Mouse (Mus musculus) spleen, postnatal 14 days (tissue): ENCODE data around the gene Cep128.
A peak's percentile ranks its signal among the peaks of the same experiment; 100 is the strongest.
"Not testable (repeated sequence)": the region's sequence is repeated elsewhere in the genome, so short reads cannot be mapped to it uniquely, and the experiment has no call there.

Experiments
- DNase-seq, 2 experiments: peaks; one replicate each; pipeline ENCODE4 v3.0.0; 2021 to 2022; ENCODE audit warnings: low spot score in 2 of 2

The Cep128 gene

DNA sequence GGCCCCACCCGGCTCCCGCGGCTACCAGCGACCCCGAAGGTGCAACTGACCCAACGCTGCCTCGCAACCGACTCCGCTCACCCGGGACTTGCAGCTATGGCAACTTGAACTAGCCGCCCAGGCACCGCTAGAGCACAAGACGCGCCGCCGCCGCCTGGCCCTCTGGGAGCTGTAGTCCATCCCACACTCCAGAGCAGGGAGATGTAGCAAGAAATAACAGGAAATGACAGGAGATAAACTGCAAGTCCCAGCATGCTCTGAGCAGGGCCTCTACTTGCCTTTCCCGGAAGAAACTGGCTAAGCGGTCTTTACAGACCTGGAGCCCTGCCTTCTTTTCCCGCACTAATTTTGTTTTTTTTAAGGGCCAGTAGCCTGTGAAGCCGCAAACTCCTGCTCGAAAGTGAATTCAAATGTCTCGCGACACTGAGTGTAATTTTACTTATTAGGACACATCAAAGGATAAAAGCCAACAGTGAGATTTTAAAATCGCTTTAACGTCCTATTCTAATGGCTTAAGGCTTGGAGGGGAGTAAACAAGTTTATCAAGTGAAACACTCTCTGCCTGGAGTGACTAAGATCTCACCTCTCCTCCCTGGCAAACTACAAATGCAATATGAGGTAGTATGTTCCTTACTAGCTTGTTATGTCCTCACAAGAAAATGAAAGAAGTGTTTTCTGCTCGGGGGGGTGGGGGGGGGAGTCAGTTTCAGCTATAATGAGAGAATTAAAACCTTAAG lies at the start of gene Cep128, which contains the start of gene Tshr:
Cep128 (minus strand) TSS at position 129 of the 737 bp plus-strand sequence.
Tshr (plus strand) TSS at position 283 of the 737 bp plus-strand sequence.
- DNase-seq = peak; percentile 83 to 87

- DNase-seq = no peak
These were observed 42.9 kb upstream of the Cep128 start for GRCm38 (mm10) chr12:91427129-91427528.

DNA sequence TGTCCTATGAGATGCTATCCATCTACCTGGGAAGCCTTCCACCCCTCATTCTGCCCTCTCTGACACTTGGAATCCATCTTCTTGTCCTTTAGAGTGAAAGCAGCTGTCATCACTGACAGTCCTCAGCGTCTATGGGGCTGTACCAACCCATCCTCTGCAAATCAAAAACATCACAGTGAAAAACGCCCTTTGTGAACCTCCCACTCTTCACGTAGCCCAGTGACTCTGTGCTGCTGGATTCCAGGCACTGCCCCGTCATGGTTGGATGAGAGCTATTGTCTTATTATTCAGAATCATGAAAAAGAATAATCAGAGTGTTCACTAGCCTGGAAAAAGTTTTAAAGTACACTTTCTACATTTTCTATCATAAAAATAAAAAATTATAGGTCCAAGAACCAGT lies 42.3 kb upstream of the Cep128 start:
- no peak for DNase-seq

- DNase-seq = no peak
These were observed 39.1 kb upstream of the Cep128 start for GRCm38 (mm10) chr12:91423125-91423820.

- DNase-seq = no peak
These were observed 37.1 kb upstream of the Cep128 start for GRCm38 (mm10) chr12:91421272-91421671.

DNA sequence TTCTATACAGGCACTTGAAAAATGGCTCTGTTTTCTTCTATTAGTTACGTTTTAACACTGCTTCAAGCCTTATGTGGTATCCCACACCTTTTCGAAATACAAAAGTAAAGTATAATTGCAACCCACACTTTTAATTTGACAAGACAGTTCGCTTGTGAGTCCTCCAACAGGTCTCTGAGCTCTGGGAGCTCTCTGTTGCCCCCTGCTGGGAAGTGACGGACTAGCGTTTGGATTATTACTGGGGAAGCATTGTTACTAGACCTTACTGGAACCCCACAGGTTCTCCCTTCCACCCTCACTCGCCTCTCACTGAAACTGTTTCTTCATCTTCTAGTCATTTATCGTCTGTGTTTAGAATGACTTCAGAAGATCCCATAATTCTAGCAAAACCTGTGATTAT lies 34.6 kb upstream of the Cep128 start:
- DNase-seq = peak; percentile 21 to 41

DNA sequence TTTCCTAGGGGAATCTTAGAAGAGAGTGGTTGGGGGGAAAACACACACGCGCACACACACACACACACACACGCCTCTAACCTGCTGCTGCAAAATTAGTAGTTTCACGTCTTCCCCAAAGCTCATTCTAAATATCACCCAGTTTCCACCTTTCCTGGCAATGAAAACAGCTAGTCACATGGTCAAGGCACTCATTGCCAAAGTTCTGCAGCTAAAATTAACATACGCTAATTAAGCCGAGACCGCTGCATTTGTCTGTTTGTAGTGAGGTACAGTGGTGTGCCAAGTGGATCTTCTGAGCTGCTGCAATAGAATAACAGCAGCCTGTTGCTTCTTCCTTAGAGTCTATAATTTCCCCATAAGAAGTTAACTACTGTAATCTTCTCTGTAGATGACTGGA lies 32.6 kb upstream of the Cep128 start:
- DNase-seq = no peak

DNA sequence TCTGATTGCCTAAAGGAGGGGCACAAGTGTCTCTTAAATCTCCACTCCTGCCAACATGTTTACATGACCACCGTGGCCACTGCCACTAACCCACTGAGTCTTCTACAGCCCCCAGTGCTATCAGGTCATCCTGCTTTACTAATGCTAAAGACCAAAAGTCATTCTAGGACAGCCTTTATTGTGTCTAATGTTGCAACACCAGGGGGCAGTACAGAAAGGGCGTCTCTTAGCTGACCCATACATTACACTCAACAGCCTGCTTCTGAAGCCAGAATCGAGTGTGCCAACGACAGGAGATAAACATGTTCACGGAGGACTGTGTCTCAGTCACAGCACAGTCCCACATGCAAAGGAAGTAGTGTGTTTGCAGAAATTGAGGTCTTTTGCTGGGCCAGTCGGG lies 30.9 kb upstream of the Cep128 start:
- DNase-seq = no peak

- DNase-seq = no peak
These were observed 28.4 kb upstream of the Cep128 start for GRCm38 (mm10) chr12:91412461-91413182.

DNA sequence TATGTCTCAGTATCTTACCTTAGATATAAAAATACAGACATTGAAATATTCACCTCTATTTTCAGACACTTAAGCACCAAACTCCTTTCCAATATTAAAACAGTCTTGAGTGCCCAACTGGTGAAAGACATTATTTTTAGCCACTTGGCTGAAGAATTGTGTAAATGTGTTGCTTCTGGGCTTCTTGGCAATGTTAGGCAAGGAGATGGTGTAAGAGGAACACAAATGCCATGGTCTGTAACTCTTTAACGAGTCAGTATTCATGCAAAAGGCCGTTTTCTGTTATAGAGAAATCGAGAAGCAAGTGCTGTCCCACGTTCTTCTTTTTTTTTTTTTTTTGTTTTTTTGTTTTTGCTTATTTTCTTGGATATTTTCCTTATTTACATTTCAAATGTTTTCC lies 26.1 kb upstream of the Cep128 start:
- DNase-seq = no peak

DNA sequence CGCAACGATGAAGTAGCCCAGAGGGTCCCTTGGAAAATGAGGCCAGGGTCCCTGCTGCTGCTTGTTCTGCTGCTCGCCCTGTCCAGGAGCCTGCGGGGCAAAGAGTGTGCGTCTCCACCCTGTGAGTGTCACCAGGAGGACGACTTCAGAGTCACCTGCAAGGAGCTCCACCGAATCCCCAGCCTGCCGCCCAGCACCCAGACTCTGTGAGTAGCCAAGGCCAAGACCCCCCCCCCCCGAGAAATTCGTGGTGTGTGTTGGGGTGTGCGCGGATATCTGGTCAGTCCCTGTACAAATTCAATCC lies 16.8 kb upstream of the Cep128 start:
- DNase-seq = no peak

DNA sequence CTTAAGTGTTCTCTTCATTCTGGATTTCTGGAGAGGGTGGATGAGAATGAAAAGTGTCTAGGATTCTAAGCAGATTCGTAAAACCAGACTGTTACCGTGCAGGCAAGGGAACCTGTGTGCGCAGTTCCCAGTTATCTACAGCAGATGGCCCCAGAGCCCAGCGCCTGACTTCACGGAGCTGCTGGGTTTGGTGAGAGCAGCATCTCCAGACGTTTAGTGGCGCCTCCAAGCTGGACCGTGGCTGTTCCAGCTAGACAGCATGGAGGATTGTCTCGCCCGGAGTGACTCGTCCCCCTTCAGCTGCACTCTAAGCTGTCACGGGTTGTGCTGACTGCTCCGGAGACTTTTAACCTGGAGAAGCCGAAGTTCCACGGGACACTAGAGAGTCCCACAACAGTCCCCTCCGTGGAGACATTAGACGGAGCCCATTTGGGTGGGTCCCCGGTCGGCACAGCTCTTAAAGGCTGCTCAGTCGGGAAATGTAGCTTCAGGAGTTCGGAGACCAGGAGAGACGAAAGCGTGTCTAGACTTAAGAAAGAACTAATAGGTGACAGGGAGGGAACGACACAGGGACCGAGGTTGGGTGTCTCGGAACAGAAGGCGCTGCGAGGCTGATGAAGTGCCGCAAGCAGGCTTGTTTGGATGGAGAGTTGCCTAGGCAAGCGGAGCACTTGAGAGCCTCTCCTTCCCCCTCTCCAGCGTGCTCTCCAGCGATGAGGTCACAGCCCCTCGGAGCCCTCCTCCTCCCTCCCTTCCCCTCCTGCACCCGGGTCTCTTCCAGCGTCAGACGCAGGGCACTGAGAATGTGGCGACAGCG lies 16.2 kb upstream of the Cep128 start:
- DNase-seq = peak in 1 of 2 experiments; percentile 28

DNA sequence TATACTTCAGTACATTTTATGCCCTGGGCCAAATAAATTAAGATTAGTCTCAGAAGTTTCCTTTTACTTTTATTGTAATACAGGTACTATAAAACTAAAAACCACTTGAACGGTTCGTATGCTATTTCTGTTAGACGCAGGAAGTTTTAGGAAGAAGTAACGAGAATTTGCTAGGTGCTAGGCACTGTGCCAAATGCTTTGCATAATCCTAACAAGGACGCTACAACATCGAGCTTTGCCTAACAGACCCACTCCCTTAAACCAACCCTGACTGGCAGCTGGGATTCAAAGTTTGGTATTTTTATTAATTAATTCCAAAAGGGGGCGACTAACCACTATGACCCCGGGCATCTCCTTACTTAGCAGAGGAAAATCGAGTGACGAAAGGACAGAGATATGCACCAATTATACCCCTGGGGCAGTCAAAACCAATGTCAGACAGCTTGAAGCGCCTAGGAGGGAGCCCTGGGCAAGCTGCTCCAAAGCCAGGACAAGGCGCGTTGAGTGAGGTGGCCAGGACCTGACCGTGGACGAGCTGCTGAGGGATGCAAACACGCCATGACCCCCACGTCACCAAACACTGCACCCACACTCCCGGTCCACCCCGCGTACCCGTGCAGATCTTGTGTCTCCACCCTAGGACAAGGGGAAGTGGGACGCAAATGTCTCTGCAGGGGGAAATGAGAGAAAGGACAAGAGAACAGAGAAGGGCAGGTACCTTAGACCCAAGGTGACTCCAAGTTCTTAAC lies 519 bp downstream of the Cep128 start:
- peak in 1 of 2 experiments; percentile 3 for DNase-seq

DNA sequence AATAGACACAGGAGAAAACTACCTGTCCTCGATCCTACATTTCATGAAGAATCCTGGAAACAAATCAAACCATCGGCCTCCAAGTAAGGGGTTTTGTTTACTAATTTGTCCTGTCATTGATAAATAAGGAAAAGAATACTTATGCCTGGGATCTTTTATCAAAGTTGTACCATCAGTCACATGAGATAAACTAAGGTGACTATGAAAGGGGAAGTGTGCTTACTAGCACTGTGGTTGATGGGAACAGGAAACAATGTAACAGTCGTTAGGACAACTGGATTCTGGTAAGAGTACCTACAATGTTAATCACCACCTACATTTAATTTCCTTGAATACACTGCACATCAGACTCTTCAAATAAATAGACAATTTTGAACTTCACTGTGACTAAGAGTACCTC lies 15.0 kb downstream of the Cep128 start:
- DNase-seq = no peak

- no peak for DNase-seq
These were observed 30.4 kb downstream of the Cep128 start for GRCm38 (mm10) chr12:91353783-91354182.

GRCm38 (mm10) chr12:91338656-91339055 lies 45.6 kb downstream of the Cep128 start:
- DNase-seq = not testable (repeated sequence)

GRCm38 (mm10) chr12:91327527-91327926 lies 56.7 kb downstream of the Cep128 start:
- no peak for DNase-seq

DNA sequence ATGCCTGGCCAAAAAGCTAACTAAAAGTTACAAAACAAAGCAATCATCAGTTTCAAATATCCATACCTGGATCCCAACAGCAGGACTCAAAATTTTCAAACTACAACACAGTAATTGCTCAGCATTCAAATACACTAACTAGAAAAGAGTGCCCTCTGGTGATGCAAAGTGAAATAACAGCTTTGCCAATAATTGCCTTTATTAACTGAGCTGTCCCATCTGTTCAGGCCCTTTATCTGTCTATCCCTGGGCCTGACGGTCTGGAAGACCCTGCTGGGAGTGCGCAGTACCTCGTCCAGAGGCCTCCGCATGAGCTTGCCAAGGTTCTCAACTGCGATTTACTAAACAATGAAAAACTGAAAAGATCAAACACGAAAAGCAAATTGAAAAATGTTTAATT lies 58.1 kb downstream of the Cep128 start:
- no peak for DNase-seq

DNA sequence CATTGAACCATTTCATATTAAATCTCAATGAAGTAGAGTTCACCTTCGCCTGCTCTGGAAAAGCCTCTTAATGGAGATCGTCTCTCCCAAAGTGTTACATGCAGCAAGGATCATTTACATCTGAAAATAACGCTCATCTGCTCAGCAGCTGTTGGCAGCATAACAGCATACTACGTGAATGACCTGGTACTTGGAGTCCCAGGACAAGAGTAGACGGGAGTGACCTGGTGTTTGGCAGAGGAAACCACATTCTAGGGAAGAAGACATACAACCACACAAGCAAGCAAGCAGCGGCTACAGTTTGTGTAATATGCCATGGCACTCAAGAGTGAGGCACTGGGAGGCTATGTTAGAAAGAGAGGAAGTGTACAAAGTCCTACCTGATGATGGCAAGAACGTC lies 69.2 kb downstream of the Cep128 start:
- no peak for DNase-seq

GRCm38 (mm10) chr12:91313974-91314587 lies 70.1 kb downstream of the Cep128 start:
- DNase-seq = no peak

GRCm38 (mm10) chr12:91312591-91312990 lies 71.6 kb downstream of the Cep128 start:
- no peak for DNase-seq
